Mouse (Mus musculus) CD4-positive naive resting alpha-beta T cell, adult 76 days (primary cell): ENCODE measurements around the gene Cyp4a30b. TPM values are rescaled to one million over a fixed set of nuclear protein-coding genes. Genes with fewer than 3 reads are reported as not detected.

Experiments used
- total RNA-seq: library from RNA; stranded (reverse); gene quantifications from one replicate; pipeline ENCODE4 v1.2.4, GENCODE M21; 2023

Gene Cyp4a30b
- not detected for total RNA-seq

DNA sequence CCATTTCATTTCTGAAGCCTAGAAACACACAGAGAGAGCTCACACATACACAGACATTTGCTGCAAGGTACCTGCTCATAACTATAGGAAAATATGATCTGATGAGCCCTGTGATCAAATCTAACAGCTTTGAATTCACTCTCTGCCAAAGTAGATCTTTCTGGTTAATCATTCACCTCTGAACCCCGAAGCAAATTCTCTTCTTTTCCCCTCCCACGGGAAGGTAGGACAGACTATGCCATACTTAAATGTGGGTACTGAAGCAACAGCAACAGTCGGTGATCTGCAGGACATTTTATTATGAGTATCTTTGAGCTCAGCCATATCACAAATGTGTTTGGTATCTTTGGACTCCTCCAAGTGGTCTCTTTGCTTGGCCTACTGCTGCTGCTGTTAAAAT lies at the start of gene Cyp4a30b:
TSS of gene Cyp4a30b (plus strand) at position 301 of the 400 bp plus-strand sequence.

GRCm38 (mm10) chr4:115411324-115411723 lies 41.1 kb upstream of the Cyp4a30b start, which contains the start of gene Cyp4a12b:
Gene Cyp4a12b (plus strand): TSS chr4:115411624.

DNA sequence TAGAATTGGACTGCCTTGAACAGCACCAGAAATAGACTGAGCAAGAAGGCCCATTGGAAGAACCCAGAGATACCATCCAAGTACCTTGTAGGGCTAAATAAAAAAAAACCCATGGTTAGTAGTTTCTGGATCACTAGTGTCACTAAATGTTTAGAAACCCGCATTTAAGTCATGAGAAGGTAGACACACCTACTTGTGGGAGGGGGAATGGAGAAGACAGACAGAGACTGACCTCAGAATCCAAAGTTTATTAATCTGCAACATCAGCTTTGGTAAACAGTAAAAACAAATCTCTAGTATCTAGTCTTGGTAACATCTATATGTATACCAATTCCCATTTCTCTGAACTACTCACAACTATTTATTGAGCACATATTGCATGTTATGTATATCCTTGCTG lies 43.6 kb downstream of the Cyp4a30b start, which contains the start of gene Cyp4a14:
TSS of gene Cyp4a14 (minus strand) at position 142 of the 400 bp plus-strand sequence.

GRCm38 (mm10) chr4:115518000-115518399 lies 65.6 kb downstream of the Cyp4a30b start, which contains the start of gene Cyp4a10:
Gene Cyp4a10 (plus strand): TSS chr4:115518264.

Other genes starting within 250 kb of the Cyp4a30b start
- not detected for gene Cyp4a29, start 210.5 kb upstream of the Cyp4a30b start, total RNA-seq
- gene Cyp4a12a, start 153.6 kb upstream of the Cyp4a30b start, total RNA-seq: not detected
- not detected for gene Cyp4a12b, start 41.0 kb upstream of the Cyp4a30b start, total RNA-seq
- not detected for gene Cyp4a14, start 43.5 kb downstream of the Cyp4a30b start, total RNA-seq
- not detected for gene Cyp4a10, start 65.7 kb downstream of the Cyp4a30b start, total RNA-seq
- gene Cyp4a31, start 111.0 kb downstream of the Cyp4a30b start, total RNA-seq: not detected
- gene Cyp4a32, start 148.4 kb downstream of the Cyp4a30b start, total RNA-seq: not detected
- not detected for gene Cyp4b1, start 195.1 kb downstream of the Cyp4a30b start, total RNA-seq